Mouse (Mus musculus) urinary bladder, adult 2 months (tissue): ENCODE results near the gene Cysltr2. TPM values are rescaled to one million over a fixed set of nuclear protein-coding genes. Genes with fewer than 3 reads are reported as not detected.

Experiments
- DNase-seq: peaks from one replicate; pipeline ENCODE4 v3.0.0; 2022; ENCODE audit warnings: low spot score
- polyA plus RNA-seq: library from polyadenylated mRNA; depleted of rRNA; stranded (reverse); fragments of >200 nt; gene quantifications from 2 replicates; pipeline ENCODE4 v1.2.3, GENCODE M21; 2012; rRNA removed

Gene Cysltr2
- 1.7 and 2.2 TPM in 2 replicates for polyA plus RNA-seq

- DNase-seq: no peak
Measured at GRCm38 (mm10) chr14:73048937-73049336, at the start of gene Cysltr2. Gene Cysltr2, minus strand, starts transcription at chr14:73049114.

GRCm38 (mm10) chr14:73094802-73095550 lies 46.1 kb upstream of the Cysltr2 start:
- DNase-seq: no peak

GRCm38 (mm10) chr14:73092871-73093270 lies 44.0 kb upstream of the Cysltr2 start:
- DNase-seq: no peak

- DNase-seq: no peak
Measured at GRCm38 (mm10) chr14:73088224-73088623, 39.3 kb upstream of the Cysltr2 start.

GRCm38 (mm10) chr14:73087746-73088145 lies 38.8 kb upstream of the Cysltr2 start:
- DNase-seq: no peak

- DNase-seq: no peak
Measured at GRCm38 (mm10) chr14:73087247-73087646, 38.3 kb upstream of the Cysltr2 start.

GRCm38 (mm10) chr14:73086425-73086824 lies 37.5 kb upstream of the Cysltr2 start:
- DNase-seq: no peak

- DNase-seq: no peak
Measured at GRCm38 (mm10) chr14:73083563-73083962, 34.6 kb upstream of the Cysltr2 start.

- DNase-seq: no peak
Measured at GRCm38 (mm10) chr14:73064460-73064859, 15.5 kb upstream of the Cysltr2 start.

- DNase-seq: no peak
Measured at GRCm38 (mm10) chr14:73058755-73059154, 9.8 kb upstream of the Cysltr2 start.

- no peak for DNase-seq
Measured at GRCm38 (mm10) chr14:73057764-73058163, 8.8 kb upstream of the Cysltr2 start.

GRCm38 (mm10) chr14:73056813-73057212 lies 7.9 kb upstream of the Cysltr2 start:
- no peak for DNase-seq

- no peak for DNase-seq
Measured at GRCm38 (mm10) chr14:73045199-73045928, 3.5 kb downstream of the Cysltr2 start.

GRCm38 (mm10) chr14:73041689-73042088 lies 7.2 kb downstream of the Cysltr2 start:
- DNase-seq: no peak

GRCm38 (mm10) chr14:73033290-73033689 lies 15.6 kb downstream of the Cysltr2 start:
- no peak for DNase-seq

GRCm38 (mm10) chr14:73031218-73031617 lies 17.7 kb downstream of the Cysltr2 start:
- no peak for DNase-seq

GRCm38 (mm10) chr14:73017272-73017671 lies 31.6 kb downstream of the Cysltr2 start:
- no peak for DNase-seq

- DNase-seq: no peak
Measured at GRCm38 (mm10) chr14:73015386-73015785, 33.5 kb downstream of the Cysltr2 start.

GRCm38 (mm10) chr14:73013723-73014544 lies 35.0 kb downstream of the Cysltr2 start:
- no peak for DNase-seq

- DNase-seq: no peak
Measured at GRCm38 (mm10) chr14:73001814-73002213, 47.1 kb downstream of the Cysltr2 start.

GRCm38 (mm10) chr14:73000325-73000724 lies 48.6 kb downstream of the Cysltr2 start:
- no peak for DNase-seq

GRCm38 (mm10) chr14:72998111-72998510 lies 50.8 kb downstream of the Cysltr2 start:
- DNase-seq: no peak
